Mouse (Mus musculus) lung, postnatal 0 days (tissue): ENCODE results near the gene Gm4756. TPM values are rescaled to one million over a fixed set of nuclear protein-coding genes. Genes with fewer than 3 reads are reported as not detected.
A peak's percentile ranks its signal among the peaks of the same experiment; 100 is the strongest.

Experiments
- ATAC-seq: fragments of 200-750 bp; cut with Nextera tagmentation; 2 replicates; pipeline ENCODE4 v1.8.0; 2017; ENCODE audit warnings: moderate library complexity
- DNase-seq: peaks from one replicate; pipeline ENCODE4 v3.0.0-alpha.2; 2016; ENCODE audit warnings: low spot score
- H3K27ac ChIP-seq: fragments of 300-500 bp; sonication (generic); 2 replicates; pipeline ENCODE4 v1.5.1; 2014; ENCODE audit warnings: antibody characterized with exemption, mild to moderate bottlenecking, low read length, mixed read lengths
- H3K27me3 ChIP-seq: fragments of 300-500 bp; sonication (generic); replicated peaks from 2 replicates; pipeline ENCODE4 v1.6.1; 2014; ENCODE audit warnings: low read length, mixed read lengths; ENCODE audit not compliant: insufficient read depth
- H3K36me3 ChIP-seq: fragments of 300-500 bp; sonication (generic); 2 replicates; pipeline ENCODE4 v1.6.1; 2014; ENCODE audit warnings: low read length, mixed read lengths; ENCODE audit not compliant: insufficient read depth
- H3K4me1 ChIP-seq: fragments of 300-500 bp; sonication (generic); 2 replicates; pipeline ENCODE4 v1.6.1; 2014; ENCODE audit warnings: antibody characterized with exemption, low read depth, low read length, mixed read lengths; ENCODE audit not compliant: insufficient read depth
- H3K4me2 ChIP-seq: fragments of 300-500 bp; sonication (generic); replicated peaks from 2 replicates; pipeline ENCODE4 v1.6.1; 2014; ENCODE audit warnings: low read depth, mild to moderate bottlenecking, low read length, moderate library complexity, mixed read lengths
- H3K4me3 ChIP-seq: fragments of 300-500 bp; sonication (generic); 2 replicates; pipeline ENCODE4 v1.5.1; 2014; ENCODE audit warnings: low read depth, low read length
- H3K9ac ChIP-seq: fragments of 300-500 bp; sonication (generic); replicated peaks from 2 replicates; pipeline ENCODE4 v1.6.1; 2014; ENCODE audit warnings: low read depth, mild to moderate bottlenecking
- H3K9me3 ChIP-seq: fragments of 300-500 bp; sonication (generic); 2 replicates; pipeline ENCODE4 v1.6.1; 2016; ENCODE audit warnings: low read length, mixed read lengths
- CTCF ChIP-seq: IDR thresholded peaks from 2 replicates; pipeline ENCODE4 v1.5.1; 2016; ENCODE audit warnings: antibody characterized with exemption, mild to moderate bottlenecking
- EP300 ChIP-seq: IDR thresholded peaks from 2 replicates; pipeline ENCODE4 v1.6.1; 2016; ENCODE audit warnings: antibody characterized with exemption, mild to moderate bottlenecking, control low read depth
- WGBS: fragments of 180-500 bp; shearing (Covaris S2); extraction: QIAGEN DNeasy Blood & Tissue Kit; methylation state at CpG from one replicate; pipeline ENCODE4 v1.1.7; 2014; 5-methylcytosine and 5-hydroxymethylcytosine counted together
- polyA plus RNA-seq: library from polyadenylated mRNA; unstranded; fragments of >200 nt; fragmentation: Nextera tagmentation; extraction: Ambion mirVana; gene quantifications from 2 replicates; pipeline ENCODE4 v1.2.1, GENCODE M21; 2015

Gm4756 gene
- polyA plus RNA-seq, 1 experiment from 2014 or later = not detected

DNA sequence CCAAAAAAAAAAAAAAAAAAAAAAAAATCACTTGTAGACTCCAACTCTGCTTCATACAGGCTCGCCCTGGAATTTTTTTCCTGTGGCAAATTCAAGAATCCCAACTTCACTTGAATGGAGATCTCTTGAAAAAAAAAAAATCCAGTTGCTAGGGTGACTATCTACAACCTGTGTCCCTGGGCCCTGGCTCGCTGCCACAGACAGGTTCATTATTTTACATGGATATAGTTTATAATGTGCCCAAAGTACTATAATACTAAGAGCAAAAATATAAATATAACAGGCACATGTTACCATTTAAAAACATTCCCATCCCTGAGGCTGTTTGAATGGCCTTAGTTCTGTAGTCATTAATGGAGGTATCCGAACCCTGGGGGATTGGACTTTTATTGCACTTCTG lies 113.9 kb downstream of the Gm4756 start:
- ATAC-seq = peak; percentile 8
- TF ChIP-seq CTCF = no peak
- no peak for TF ChIP-seq EP300
- Histone ChIP-seq H3K9me3 (no peaks in the 10 kb centered on the region), H3K4me3 (peak overlapping the region; percentile 45; the same call in 1 of the 2 replicates), H3K4me1 (no peaks in the 10 kb centered on the region), H3K27me3 (no peaks in the 10 kb centered on the region), H3K9ac (no peak overlapping the region), H3K36me3 (no peaks in the 10 kb centered on the region), H3K27ac (no peak overlapping the region; the same call in 1 of the 2 replicates), H3K4me2 (peak overlapping the region; percentile 52)
- WGBS = 31% methylated on average over 3 of the region's 3 CpGs
- no peak for DNase-seq

DNA sequence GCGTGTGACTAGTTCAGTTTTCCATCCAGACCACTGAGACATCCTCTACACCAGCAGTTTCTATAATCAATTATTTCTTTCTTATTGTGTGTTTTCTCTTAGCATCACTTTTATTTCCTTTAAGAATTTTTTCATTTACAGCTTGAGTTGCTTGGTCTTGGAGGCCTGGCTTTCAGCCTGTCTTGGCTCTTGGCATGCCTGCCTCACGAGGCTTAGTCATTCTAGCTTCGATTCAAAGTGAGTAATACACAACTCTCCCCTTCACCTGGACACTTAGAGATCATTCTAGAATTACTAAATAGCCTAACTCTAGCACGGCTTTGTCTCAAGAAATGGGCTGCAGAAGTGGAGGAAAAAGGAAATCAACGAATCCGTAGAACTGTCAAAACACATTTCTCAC lies 115.5 kb downstream of the Gm4756 start:
- TF ChIP-seq EP300 = no peak
- no peak for TF ChIP-seq CTCF
- H3K4me2 ChIP-seq = no peak overlapping the region
- H3K27me3 ChIP-seq = no peaks in the 10 kb centered on the region
- no peak for ATAC-seq
- no peak overlapping the region for H3K27ac ChIP-seq
- 75% methylated on average over 6 of the region's 6 CpGs for WGBS
- H3K9ac ChIP-seq = no peak overlapping the region
- no peak for DNase-seq
- H3K36me3 ChIP-seq = no peaks in the 10 kb centered on the region
- no peak overlapping the region for H3K4me3 ChIP-seq
- H3K4me1 ChIP-seq = no peaks in the 10 kb centered on the region
- H3K9me3 ChIP-seq = no peaks in the 10 kb centered on the region

DNA sequence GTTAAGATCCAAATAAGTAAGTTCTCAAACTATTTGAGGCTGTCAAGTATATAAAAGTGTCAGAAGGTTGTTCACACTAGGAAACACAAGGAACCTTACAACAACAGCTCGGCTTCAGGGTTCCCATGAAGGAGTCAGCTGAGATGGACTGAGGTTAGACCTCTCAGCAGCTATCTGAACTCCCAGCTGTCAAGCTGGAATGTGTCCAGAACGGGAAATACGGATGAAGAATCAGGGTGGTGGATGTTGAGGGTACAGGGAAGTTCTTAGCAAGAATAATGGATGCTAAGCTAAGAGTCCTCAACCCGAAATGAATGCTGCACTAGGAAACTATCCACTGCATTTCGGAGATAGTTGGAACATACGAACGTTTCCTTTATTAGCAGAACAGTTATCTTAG lies 117.2 kb downstream of the Gm4756 start:
- Histone ChIP-seq H3K4me1 (no peaks in the 10 kb centered on the region), H3K27ac (no peak overlapping the region), H3K9ac (no peak overlapping the region), H3K36me3 (no peaks in the 10 kb centered on the region), H3K27me3 (no peaks in the 10 kb centered on the region), H3K4me3 (no peak overlapping the region), H3K4me2 (no peak overlapping the region), H3K9me3 (no peaks in the 10 kb centered on the region)
- DNase-seq (no peak), ATAC-seq (no peak)
- TF ChIP-seq CTCF = no peak
- no peak for TF ChIP-seq EP300
- WGBS = 66% methylated on average over 7 of the region's 7 CpGs

Other genes with a start within 250 kb of the Gm4756 start
- 12.2 and 13.4 TPM in 2 replicates for gene Rtn1, start 240.6 kb downstream of the Gm4756 start, polyA plus RNA-seq
- gene Lrrc9, start 207.8 kb downstream of the Gm4756 start, polyA plus RNA-seq = 0.95 and 1.2 TPM in 2 replicates
- gene Pcnx4, start 113.3 kb downstream of the Gm4756 start, polyA plus RNA-seq = 7.0 TPM in 2 replicates
- 102 and 111 TPM in 2 replicates for gene Dhrs7, start 15.2 kb upstream of the Gm4756 start, polyA plus RNA-seq
- 54.4 and 57.0 TPM in 2 replicates for gene Ppm1a, start 107.8 kb upstream of the Gm4756 start, polyA plus RNA-seq